Mouse (Mus musculus): ENCODE data around the gene Mrps33.

Mrps33 gene

DNA sequence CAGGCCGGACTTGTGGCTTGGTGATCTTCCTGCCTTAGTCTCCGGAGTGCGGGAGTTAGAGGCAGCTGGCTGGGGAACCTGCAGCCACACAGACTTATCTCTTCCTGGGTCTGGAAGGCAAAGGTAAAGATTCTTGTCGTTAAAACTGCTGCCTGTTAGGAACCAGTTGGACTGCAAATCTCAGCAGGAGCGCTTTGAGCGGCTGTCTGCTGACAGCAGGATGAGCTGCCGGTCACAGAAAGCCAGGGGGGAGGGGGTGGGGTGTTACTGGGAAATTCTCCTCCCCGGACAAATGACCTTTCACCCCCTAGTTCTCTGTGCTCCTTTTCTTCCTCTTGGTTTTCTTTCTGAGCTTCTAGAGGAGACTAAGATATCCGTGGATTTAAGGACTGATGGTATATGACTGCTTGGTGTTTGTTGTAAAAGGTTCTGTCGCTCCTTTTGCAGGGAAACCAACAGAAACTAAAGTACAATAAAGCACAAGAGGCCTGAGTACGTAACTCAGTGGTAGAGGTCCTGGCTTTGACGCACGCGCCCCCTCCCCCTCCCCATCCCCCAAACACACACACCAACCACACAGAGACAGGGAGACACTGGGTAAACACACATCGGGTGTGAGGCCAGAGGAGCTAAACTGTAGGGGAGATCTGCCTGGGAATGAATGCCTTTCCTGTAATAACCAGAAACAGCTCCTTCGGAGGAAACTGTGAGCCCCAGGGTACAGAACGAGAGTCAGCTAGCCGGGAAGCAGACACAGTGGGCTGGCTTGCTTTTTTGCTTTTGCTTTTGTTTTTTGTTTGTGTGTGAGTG, 29.7 kb downstream of the Mrps33 start:
- DNase-seq (ENCODE audit: low read depth, low spot score) = peak; percentile 76

DNA sequence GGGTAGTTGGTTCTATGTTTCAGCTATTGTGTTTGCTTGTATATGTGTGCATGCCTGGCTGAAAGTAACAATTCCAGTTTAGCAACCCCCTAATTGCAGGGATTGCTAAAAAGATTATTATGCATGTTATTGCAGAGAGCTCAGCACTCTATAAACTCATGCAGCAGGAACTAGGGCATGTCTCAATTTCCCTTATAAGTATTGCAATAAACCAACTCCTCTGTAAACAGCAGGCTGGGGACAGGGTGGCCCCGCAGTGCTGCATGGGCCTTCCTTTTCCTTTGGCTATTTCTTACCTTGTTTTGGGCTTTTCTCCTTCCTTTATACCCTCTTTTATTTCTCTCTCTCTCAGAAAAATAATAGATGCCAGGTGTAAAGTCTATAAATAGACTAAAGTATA, 32.3 kb downstream of the Mrps33 start:
- no peak for DNase-seq (ENCODE audit: low read depth, low spot score)

DNA sequence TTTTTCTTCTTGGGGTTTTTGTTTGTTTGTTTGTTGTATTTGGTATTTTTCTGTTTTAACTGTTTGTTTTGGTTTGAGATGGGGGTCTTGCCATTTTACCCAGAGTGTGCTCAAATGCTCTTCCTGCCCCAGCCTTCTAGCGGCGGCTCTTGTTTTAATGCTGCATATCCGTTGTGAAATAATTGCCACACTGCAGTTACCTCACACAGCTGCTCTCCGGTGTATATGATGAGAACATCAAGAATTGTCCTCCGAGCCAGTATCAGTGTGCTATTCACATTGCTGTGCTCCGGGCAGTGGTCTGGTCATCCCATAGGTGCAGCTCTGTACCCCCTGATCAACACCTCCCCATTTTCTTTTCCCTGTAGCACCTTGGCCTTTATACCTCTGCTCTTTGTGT, 34.5 kb downstream of the Mrps33 start:
- no peak for DNase-seq (ENCODE audit: low read depth, low spot score)

DNA sequence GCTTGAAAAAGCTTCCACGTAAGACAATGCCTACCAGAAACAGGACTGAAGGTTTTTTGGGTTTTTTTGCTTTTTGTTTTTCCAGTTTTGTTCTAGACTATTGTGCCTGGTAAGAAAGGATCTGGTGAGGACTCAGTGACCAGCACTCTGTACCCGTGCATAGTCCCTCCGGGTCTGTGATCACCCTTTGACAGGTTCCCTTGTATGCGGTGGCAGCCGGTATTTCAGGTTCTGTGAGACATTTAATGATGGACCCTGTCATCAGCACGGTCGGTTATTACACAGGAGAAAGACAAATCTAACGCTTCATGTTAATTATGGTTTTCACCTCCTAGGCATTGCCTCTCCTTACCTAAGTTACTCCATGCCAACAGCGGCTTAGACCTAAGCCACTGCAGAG, 35.8 kb downstream of the Mrps33 start:
- no peak for DNase-seq (ENCODE audit: low read depth, low spot score)

DNA sequence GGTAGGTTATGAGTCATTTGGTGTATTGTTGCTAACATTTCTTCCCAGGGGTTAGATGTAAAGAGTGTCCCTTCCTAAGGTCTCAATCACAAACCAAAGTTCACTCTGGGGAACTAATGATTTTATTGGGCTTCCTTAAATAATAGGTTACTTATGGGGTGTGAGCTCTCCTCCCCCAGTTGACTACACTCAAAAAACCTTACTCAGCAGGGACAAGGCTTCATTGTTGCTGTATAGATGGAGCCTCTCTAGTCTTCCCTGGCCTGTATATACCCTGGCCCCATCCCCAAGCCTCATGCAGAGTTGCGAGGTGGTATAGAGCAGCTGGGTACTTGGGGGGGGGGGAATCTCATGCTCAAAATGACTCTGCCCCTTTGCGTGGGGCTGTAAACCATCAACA, 53.6 kb downstream of the Mrps33 start:
- no peak for DNase-seq (ENCODE audit: low read depth, low spot score)

All from ES-CJ7 (cell line).